In genomic region chr10:116727702-116728298, GRCm38 (mm10) we compare ENCODE assay signal across 11 mouse cellular contexts.
DNase-seq lines count a peak whose midpoint lies in the region; ATAC-seq lines count a peak whose summit lies in the region.
"Had no signal": no experiment of that assay in that cellular context is flagged by ENCODE, and none has a peak within 500 bp of the region (broad histone marks: within the 10 kb centered on the region; RNA-seq: fewer than 3 reads in every experiment).

No protein-coding gene starts in this region.

- WGBS in forebrain, embryonic 12.5 days: 27% methylated on average over 14 of the region's 14 CpGs
- WGBS in forebrain, embryonic 16.5 days: 27% methylated on average over 14 of the region's 14 CpGs
- 29% methylated on average over 14 of the region's 14 CpGs for WGBS in midbrain, embryonic 10.5 days
- WGBS in midbrain, embryonic 11.5 days: 31% methylated on average over 14 of the region's 14 CpGs
- 29% methylated on average over 14 of the region's 14 CpGs for WGBS in liver, embryonic 12.5 days (ENCODE audit: insufficient replicate concordance)

- no peaks in the 10 kb centered on the region for H3K36me3 ChIP-seq in forebrain, embryonic 12.5 days (replicated peaks)
- H3K36me3 ChIP-seq in forebrain, embryonic 16.5 days (ENCODE audit: control insufficient read depth, insufficient read depth): no peaks in the 10 kb centered on the region
- no peaks in the 10 kb centered on the region for H3K36me3 ChIP-seq in midbrain, embryonic 10.5 days
- H3K36me3 ChIP-seq in midbrain, embryonic 11.5 days (ENCODE audit: control insufficient read depth, insufficient read depth, low read length): no peaks in the 10 kb centered on the region
- H3K36me3 ChIP-seq in liver, embryonic 12.5 days: no peaks in the 10 kb centered on the region

- peaks cover 8% of the 10 kb centered on the region for H3K4me1 ChIP-seq in forebrain, embryonic 12.5 days
- H3K4me1 ChIP-seq in forebrain, embryonic 16.5 days (replicated peaks; ENCODE audit: control insufficient read depth, insufficient read depth, low read length): no peaks in the 10 kb centered on the region; the same call in 1 of the 2 replicates
- H3K4me1 ChIP-seq in midbrain, embryonic 10.5 days: peaks cover 11% of the 10 kb centered on the region
- H3K4me1 ChIP-seq in midbrain, embryonic 11.5 days (ENCODE audit: control insufficient read depth, insufficient read depth, low read length): no peaks in the 10 kb centered on the region
- peaks cover 4% of the 10 kb centered on the region; the same call in 1 of the 2 replicates for H3K4me1 ChIP-seq in liver, embryonic 12.5 days
- H3K4me1 ChIP-seq: megakaryocyte, embryonic 14.5 days had no signal

- peak overlapping the region; percentile 13; the same call in 1 of the 2 replicates for H3K4me2 ChIP-seq in forebrain, embryonic 12.5 days
- no peak overlapping the region for H3K4me2 ChIP-seq in forebrain, embryonic 16.5 days (ENCODE audit: low read length)
- no peak overlapping the region for H3K4me2 ChIP-seq in midbrain, embryonic 11.5 days
- peak overlapping the region; percentile 31 for H3K4me2 ChIP-seq in liver, embryonic 12.5 days

- no peaks in the 10 kb centered on the region for H3K9me3 ChIP-seq in forebrain, embryonic 12.5 days
- no peaks in the 10 kb centered on the region for H3K9me3 ChIP-seq in forebrain, embryonic 16.5 days (ENCODE audit: control insufficient read depth, low read length)
- no peaks in the 10 kb centered on the region for H3K9me3 ChIP-seq in midbrain, embryonic 10.5 days (replicated peaks)
- H3K9me3 ChIP-seq in midbrain, embryonic 11.5 days (ENCODE audit: control insufficient read depth, low read length): no peaks in the 10 kb centered on the region
- H3K9me3 ChIP-seq in liver, embryonic 12.5 days (replicated peaks): no peaks in the 10 kb centered on the region

- intact Hi-C loops in left cerebral cortex, postnatal 25 days (cut with DNase I): no loop called here

- H3K27me3 ChIP-seq in forebrain, embryonic 12.5 days: peaks cover 4% of the 10 kb centered on the region; the same call in 1 of the 2 replicates
- 0 out of 2 replicates have a peak, but pooled peaks cover 2% of the 10 kb centered on the region for H3K27me3 ChIP-seq in forebrain, embryonic 16.5 days (replicated peaks; ENCODE audit: control insufficient read depth, insufficient read depth, low read length)
- peaks cover 11% of the 10 kb centered on the region for H3K27me3 ChIP-seq in midbrain, embryonic 10.5 days (ENCODE audit: low read depth, poor library complexity, severe bottlenecking)
- no peaks in the 10 kb centered on the region for H3K27me3 ChIP-seq in midbrain, embryonic 11.5 days (ENCODE audit: control insufficient read depth, insufficient read depth, low read length)
- no peaks in the 10 kb centered on the region; the same call in 1 of the 2 replicates for H3K27me3 ChIP-seq in liver, embryonic 12.5 days (replicated peaks)
- H3K27me3 ChIP-seq: megakaryocyte, embryonic 14.5 days had no signal

- no peak overlapping the region for H3K27ac ChIP-seq in forebrain, embryonic 12.5 days
- H3K27ac ChIP-seq in forebrain, embryonic 16.5 days (ENCODE audit: low read length): no peak overlapping the region
- H3K27ac ChIP-seq in midbrain, embryonic 10.5 days (replicated peaks): peak overlapping the region; percentile 59; the same call in 1 of the 2 replicates
- no peak overlapping the region for H3K27ac ChIP-seq in midbrain, embryonic 11.5 days (ENCODE audit: low read depth, low read length)
- no peak overlapping the region for H3K27ac ChIP-seq in liver, embryonic 12.5 days

- ATAC-seq in forebrain, embryonic 12.5 days (ENCODE audit: low FRiP score): no peak
- ATAC-seq in forebrain, embryonic 16.5 days: no peak
- no peak for ATAC-seq in midbrain, embryonic 11.5 days (ENCODE audit: low FRiP score)
- ATAC-seq in liver, embryonic 12.5 days: no peak

- no peak for DNase-seq in midbrain, embryonic 10.5 days (ENCODE audit: low spot score)
- no peak for DNase-seq in midbrain, embryonic 11.5 days (ENCODE audit: low spot score, missing footprints)
- no peak for DNase-seq in T-cell, adult 2 months (ENCODE audit: low spot score)
- no peak for DNase-seq in left cerebral cortex, postnatal 25 days (ENCODE audit: low spot score in 2 of 2)
- no peak for DNase-seq in cerebellum, postnatal 36 days
- DNase-seq: kidney, adult 18-20 months; right cerebral cortex, postnatal 14 days had no signal

- H3K4me3 ChIP-seq in forebrain, embryonic 12.5 days (replicated peaks): no peak overlapping the region
- H3K4me3 ChIP-seq in forebrain, embryonic 16.5 days (replicated peaks; ENCODE audit: low read length): no peak overlapping the region
- H3K4me3 ChIP-seq in midbrain, embryonic 10.5 days: 0 out of 2 replicates have a peak overlapping the region, but pooled peaks have one; percentile 16
- H3K4me3 ChIP-seq in midbrain, embryonic 11.5 days (ENCODE audit: low read depth, low read length): no peak overlapping the region
- H3K4me3 ChIP-seq in liver, embryonic 12.5 days: peak overlapping the region; percentile 3; the same call in 1 of the 2 replicates
- H3K4me3 ChIP-seq: megakaryocyte, embryonic 14.5 days had no signal

- H3K9ac ChIP-seq in forebrain, embryonic 12.5 days: no peak overlapping the region
- no peak overlapping the region for H3K9ac ChIP-seq in forebrain, embryonic 16.5 days (replicated peaks; ENCODE audit: low read depth, low read length)
- no peak overlapping the region for H3K9ac ChIP-seq in midbrain, embryonic 11.5 days (ENCODE audit: low read length)
- no peak overlapping the region for H3K9ac ChIP-seq in liver, embryonic 12.5 days

Comparison
In these comparisons a context has a peak if more than half of its experiments do, and no peak if none do; other contexts are left out.
1. H3K4me2 ChIP-seq: peak in forebrain, embryonic 12.5 days (single experiment) and liver, embryonic 12.5 days (single experiment); none in forebrain, embryonic 16.5 days (single experiment) and midbrain, embryonic 11.5 days (single experiment).
2. H3K4me3 ChIP-seq: peak in midbrain, embryonic 10.5 days (single experiment) and liver, embryonic 12.5 days (single experiment); none in forebrain, embryonic 12.5 days (single experiment), forebrain, embryonic 16.5 days (single experiment) and midbrain, embryonic 11.5 days (single experiment).